Mouse (Mus musculus): ENCODE data around the gene Sucla2.
A peak's percentile ranks its signal among the peaks of the same experiment; 100 is the strongest.
"Not testable (repeated sequence)": the region's sequence is repeated elsewhere in the genome, so short reads cannot be mapped to it uniquely, and the experiment has no call there.

The Sucla2 gene

DNA sequence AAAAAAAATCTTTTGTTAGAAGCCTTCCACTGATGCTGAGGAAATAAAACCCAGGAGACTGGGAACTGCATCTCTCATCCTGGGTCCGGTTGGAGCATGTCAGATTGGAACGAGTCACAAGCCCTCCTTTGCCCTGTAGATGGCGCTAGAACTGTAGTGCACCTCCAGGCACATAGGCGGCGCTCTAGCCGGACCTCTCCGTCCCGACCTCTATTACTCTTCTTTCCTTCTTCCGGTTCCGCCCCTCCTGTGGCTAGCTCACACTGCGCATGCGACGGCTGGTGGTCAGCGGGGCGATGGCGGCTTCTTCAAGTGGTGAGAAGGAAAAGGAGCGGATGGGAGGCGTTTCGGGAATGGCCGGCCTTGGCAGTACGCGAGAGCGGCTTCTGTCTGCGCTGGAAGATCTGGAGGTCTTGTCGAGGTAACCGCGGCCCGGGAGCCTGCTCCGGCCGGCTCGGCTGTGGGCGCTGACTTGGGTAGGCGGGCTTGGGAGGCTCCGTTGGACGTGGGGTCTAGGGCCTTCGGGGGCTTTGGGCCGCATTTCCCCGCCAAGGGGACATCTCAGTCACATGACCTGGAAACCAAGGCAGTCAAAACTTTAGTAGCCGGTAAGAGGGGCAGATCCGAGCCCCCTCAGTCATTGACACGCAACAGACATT, 15.2 kb upstream of the Sucla2 start, which contains the start of gene Med4:
Med4 (plus strand) TSS at position 261 of the 659 bp plus-strand sequence.
- DNase-seq (ENCODE audit: low spot score), result peak; percentile 95

DNA sequence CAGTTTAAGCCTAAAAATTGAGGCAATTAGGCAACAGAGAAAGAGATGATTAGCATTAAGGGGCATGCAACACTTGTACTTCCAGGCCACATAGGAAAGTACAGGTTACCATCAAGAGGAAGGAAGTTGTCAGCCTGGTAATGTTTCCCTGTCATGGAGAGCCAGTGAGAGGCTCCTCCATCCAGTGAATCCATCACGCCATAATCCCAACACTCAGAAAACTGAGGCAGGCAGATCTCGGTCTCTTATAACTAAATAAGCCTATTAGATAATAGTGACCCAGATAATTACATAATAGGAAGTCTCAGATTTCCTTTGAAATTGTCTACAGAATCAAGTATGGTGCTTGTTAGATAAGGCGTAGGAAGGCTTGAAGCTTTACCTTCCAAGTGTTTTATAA, 983 bp upstream of the Sucla2 start:
- DNase-seq (ENCODE audit: low spot score), result no peak

DNA sequence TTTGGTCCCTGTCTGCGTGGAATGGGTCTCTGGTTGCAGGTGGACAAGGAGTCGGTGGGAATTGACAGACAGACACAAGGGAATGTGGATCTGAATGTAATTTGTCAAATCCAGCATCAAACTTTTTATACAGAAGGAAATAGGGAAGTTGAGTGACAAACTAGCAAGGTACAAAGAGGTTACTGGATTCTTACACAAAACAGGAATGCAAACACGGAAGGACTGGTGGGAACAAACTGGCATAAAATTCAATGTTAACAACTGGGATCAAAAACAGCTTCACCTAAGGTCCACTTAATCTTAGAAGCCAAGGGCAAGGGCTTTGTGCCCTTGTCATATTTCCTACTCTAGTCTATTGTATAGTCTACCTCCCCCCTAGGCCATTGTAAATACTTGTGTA, 3.5 kb downstream of the Sucla2 start:
- DNase-seq (ENCODE audit: low spot score), result not testable (repeated sequence)

DNA sequence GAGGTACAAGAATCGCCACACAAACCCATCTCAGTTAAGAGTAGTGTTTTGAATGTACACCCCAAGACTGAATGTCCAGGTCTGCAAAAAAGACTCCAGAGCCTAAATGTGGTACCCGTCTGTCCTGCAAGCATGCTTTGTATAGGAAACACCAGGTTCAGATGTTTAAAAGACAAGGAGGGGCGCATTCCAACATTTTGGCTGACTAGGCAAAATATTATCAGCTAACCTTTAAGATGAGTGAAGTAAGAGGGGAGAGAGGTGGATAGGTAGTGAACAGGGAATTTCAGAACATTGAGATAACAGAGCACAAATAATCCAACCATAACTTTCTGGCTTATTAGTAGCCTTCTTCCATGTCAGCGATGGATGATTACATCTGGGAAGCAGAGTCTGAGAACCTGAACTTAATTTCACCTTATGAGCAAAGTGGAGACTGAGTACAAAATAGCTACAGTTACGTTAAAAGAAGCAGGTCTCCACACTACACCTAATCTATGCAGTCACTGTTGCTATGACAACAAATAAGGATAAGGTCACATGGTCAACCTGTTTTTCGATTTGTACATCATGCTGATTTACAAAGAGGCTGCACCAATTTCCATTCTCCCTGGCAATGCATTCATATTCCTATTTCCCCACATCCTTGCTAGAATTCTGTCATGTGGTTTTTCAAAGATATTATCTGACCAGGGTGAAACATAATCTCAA, 8.8 kb downstream of the Sucla2 start:
- DNase-seq (ENCODE audit: low spot score), result no peak

DNA sequence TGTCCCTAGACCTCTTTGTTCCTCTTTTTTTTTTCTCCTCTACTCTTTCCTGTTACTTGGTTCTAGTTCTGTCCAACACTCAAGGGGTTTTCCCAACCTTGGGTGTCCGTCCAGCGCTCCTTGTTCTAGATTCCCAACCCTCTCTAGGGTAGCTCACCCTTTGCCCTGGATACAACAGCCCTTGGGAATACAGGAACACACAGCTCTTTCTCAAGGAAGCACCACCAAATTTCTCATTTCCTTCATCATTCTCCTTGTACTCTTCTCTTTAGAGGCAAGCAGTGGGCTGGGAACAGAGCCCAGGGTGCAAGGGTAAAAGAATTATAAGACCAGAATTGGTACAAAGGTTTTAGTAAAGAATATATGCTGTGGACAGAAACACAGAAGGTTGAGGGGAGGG, 10.5 kb downstream of the Sucla2 start:
- no peak for DNase-seq (ENCODE audit: low spot score)

DNA sequence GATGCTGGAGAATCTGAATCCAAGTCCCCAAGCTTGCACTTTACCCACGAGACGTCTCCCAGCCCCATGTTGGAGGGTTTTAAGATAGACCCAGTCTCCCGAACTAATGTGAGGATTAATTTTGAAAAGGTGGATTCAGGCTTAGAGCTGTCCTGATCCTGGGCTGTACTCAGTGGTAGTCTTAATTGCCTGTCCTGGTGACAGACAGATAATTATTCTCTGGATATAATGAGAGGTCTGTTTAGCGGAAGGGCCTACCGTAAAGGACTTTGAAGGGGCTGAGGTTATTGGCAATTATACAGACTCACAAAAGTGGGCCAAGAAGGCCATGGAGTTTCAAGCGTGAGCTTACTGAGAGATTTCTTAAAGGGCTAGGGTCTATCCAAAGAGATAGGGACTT, 18.7 kb downstream of the Sucla2 start:
- DNase-seq (ENCODE audit: low spot score), result no peak

DNA sequence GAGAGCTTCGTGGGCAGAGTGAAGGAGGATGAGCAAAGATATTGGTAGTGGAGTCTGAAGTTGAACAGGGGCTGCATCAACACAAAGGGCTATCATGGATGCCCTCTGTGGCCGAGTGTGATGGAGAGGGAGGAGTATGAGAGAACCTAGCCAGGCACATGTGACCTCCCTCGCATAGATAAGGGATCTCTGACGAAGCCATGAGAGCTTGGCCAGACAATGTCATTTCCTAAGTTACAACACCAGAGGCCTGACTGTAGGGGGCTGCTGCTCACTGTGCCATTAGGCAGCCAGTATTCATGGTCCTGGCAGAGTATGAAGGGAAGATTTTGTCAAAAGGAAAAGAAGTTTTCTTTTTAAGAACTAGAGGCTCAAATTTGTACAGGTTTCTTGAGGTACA, 21.9 kb downstream of the Sucla2 start:
- no peak for DNase-seq (ENCODE audit: low spot score)

DNA sequence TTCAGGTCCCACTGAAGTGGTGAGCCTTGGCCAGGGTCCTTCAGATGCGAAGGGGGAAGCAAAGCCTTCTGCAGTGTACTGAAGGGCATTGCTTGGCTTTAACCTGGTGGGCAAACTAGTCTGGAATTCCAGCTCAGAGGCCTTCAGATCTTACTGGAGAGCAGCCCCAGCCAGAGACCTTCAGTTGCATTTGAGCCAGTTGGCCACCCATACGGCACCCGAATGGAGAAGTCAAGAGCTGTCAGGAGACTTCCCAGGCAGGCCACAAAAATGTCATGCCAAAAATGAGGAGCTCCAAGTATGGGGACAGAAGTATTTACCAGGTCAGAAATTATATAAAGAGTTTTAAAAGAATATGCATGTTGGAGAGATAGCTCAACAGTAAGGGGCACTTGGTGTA, 22.9 kb downstream of the Sucla2 start, which contains the start of gene Nudt15:
Nudt15 (minus strand) TSS at position 192 of the 400 bp plus-strand sequence.
- no peak for DNase-seq (ENCODE audit: low spot score)

DNA sequence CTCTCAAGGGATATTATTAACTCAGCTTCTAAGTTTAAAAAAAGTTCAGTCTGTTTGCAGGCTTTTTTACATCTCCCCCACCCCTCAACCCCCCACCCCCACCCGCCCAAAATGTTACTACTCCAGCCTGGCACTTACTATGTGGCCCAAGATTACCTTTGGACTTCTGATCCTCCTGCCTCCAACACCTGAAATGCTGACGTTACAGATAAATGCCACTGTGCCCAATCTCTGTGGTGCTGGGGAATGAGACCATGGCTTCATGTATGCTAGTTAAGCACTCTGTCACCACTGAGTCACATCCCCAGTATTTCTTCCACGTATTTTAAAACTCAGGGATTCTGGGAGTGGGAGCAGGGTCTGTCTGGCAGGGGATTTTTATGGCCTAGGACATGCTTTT, 25.2 kb downstream of the Sucla2 start:
- no peak for DNase-seq (ENCODE audit: low spot score)

DNA sequence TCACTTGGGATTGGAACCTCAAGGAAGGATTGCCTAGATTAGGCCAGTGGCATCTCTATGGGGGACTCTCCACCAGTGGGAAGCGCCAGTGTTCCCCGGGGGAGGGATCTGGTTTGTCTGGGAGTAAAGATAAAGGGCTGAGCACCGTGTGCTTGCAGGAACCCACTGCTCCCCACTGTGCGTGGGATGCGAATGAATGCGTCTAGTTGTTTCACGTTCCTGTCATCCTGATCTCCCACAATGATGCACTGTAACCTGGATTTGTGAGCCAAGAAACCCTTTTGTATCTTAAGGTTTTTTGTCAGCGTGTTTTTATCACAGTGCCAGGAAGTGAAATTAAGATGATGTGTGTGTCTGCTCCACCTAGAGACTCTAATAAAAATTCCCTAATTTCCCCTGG, 25.6 kb downstream of the Sucla2 start:
- no peak for DNase-seq (ENCODE audit: low spot score)

DNA sequence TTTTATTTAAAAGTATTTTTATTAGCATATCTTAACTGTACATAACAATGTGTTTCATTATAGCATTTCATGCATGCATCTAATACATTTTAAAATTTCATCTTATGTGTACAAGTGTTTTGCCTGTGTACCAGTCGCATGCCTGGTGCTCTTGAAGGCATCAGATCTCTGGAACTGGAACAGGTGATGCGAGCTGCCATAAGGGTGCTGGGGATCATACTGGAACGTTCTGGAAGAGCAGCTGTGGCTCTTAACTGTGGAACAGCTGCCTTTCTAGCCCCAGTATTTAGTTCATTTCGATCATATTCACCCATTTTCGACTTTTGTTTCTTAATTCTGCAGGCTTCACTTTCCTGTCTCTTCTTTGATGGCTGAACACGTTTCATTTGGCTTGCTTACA, 26.0 kb downstream of the Sucla2 start:
- DNase-seq (ENCODE audit: low spot score), result no peak

DNA sequence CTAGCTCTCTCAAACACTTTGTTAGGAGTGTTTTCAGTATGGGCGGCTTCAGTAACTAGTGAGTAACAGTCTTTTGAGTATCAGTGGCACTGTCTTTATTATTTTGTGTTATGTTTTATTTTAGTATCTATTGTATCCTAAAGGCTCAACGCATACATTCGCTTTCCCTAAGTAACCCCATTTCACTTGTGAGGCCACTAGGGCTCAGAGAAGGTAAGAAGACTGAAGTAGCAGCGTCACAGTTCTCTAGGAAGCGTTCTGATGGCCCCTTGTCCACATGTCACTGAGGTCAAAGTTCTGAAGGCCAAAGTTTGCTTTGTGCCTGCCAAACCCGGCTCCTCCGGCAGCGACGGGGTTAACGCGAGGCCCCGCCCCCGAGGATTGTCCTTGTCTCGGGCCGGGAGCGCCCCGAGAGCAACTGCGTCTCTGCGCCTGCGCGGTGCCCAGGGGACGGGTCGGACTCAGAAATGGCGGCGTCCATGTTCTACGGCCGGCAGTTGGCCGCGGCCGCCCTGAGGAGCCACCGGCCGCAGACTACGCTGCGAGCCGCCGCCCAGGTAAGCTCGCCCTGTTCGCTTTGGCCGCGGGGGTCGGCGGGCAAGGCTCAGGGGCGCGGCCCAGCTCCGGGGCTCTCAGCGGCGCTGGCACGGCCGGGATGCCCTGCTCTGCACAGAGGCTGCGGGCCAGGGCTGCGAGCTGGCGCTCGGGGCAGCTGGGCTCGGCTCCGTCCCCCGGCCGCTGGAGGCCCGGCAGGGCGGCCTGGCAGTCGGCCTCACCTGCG, 27.4 kb downstream of the Sucla2 start:
- DNase-seq (ENCODE audit: low spot score), result peak; percentile 94

DNA sequence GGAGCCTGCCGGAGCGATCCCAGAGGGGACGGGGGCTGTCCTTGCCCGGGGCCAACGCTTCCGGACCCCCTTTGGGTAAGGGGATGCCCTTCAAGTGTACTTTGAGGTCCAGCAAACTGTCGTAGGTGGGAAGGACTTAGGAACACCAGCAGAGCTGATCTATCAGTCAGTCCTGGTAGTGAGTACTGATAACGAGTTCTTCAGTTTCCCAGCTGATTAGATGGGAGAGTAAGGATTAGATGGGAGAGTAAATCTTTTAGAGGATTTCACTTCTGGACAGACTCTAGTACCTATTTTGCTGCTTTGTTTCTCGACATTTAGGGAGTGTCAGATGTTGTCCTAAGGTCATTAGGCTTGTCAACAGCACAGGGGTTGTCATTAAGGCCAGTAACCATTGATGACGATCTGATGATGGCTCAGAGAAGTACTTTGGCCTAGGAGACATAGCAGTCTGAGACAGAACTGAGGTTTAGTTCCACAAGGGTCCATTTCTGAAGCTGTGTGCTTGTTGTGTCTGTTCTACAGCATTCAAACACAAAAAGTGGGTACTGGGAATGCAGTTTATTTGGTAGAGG, 28.1 kb downstream of the Sucla2 start:
- DNase-seq (ENCODE audit: low spot score), result no peak

DNA sequence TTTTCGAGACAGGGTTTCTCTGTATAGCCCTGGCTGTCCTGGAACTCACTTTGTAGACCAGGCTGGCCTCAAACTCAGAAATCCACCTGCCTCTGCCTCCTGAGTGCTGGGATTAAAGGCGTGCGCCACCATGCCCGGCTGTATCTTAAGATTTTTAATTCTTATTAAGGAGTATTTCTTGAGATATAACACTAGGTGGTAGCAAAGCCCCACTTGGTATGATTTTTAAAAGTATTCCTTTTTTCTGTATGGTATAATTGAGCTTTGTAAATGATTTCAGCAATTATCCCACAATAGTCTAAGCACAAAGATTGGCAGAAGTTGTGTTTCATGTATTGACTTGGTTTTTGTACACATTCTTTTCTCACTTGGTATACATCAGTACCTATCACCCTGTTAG, 44.7 kb downstream of the Sucla2 start:
- not testable (repeated sequence) for DNase-seq (ENCODE audit: low spot score)

DNA sequence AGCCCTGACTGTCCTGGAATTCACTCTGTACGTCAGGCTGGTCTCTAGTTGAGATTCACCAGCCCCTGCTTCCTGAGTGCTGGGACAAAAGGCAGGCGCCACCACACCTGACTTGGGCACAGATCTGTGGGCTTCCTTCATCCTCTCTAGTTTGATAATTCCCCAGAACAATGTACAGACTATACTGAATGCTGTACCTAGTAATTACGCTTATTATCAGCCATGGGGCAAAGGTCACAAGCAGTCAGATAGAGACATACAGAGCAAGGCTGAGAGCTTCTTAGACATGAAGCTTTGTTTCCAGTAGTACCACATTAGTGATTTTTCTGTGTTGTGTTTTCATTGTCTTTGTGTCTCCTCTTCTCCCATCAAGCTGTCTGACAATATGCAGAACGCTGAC, 46.0 kb downstream of the Sucla2 start:
- no peak for DNase-seq (ENCODE audit: low spot score)

DNA sequence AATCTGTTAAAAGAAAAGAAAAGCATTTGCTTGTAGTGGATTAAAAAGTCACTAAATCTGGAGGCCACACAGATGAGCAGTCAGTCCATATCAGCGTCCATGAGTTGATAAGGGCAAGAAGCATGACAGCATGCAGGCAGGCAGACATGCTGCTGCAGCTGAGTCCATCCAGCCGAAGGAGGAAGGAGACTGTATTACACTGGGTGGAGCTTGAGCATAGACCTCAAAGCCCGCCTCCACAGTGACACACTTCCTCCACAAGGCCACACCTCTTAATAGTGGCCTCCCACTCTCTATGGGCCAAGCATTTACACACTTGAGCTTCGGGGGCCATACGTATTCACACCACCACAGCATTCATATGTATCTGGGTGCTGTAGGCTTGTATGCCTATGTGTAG, 48.9 kb downstream of the Sucla2 start:
- DNase-seq (ENCODE audit: low spot score), result no peak

DNA sequence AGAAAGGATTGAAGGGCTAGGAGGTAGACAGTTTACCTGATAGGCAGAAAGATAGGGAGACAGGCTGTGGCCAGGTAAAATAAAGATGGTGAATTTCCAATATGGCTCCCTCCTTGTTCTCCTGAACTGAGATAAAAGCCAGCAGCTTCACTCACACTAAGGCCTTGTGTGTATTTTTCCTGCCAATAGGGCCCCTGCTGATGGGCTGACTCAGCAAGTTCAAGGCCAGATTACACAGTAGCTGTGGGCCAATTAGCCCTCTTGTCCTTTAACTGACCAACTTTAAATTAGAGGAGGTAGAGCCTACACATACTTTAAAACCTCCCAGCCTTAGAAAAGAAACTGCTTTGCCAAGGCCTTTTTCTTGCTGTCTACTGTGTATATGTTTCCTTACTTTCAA, 51.2 kb downstream of the Sucla2 start:
- no peak for DNase-seq (ENCODE audit: low spot score)

DNA sequence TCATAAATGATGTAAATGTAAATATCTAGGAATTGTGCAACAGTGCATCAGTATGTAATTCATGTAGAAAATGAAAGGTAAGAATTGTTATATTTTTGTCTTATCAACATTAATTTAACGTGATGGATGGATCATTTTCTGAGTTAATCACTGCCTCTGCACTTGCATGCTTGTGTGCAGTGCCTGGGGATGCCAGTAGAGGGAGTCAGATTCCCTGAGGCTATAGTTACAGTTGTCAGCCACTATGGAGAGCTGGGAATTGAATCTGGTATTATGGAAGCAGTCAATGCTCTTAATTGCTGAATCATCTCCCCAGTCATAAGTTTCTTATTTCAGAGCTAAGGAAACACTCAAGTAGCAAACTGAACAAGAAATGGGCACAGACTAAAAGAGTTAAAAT, 63.0 kb downstream of the Sucla2 start:
- DNase-seq (ENCODE audit: low spot score), result no peak

DNA sequence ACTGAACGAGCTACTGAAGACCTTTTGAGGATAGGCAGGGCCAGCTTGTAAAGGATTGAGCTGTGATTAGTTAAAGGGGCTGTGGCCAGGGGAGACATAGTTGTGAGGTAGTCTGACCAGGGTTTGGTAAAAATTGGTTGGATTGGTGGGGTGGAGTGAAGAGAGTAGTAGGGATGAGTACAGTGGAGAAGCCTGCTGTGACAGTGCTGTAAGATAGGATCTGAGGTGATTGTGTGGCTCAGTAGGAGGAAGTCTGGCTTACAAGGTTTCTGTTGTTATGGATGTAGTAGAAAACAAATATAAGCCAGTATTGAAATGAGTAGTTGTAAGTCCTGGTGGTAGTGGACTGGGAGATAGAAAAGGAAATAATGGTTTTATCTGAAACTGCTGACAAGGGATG, 67.0 kb downstream of the Sucla2 start:
- no peak for DNase-seq (ENCODE audit: low spot score)

DNA sequence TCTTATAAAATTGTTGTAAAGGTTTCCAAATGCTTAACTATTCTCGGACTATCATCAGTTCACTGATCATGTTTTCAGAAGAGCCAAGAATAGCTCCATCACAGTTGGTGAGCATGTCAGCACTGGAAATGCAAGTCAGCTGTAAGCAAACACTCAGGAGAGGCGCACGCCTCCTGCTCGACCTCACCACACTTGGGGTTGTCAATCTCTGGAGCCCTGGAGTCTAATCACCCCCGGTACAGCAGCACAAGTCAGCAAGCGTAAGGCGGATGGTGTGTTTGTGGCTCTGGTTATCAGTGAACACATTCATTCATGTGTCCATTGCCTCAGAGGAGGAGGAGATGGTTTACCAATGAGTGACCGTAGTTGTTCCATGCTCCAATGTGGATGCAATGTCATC, 74.6 kb downstream of the Sucla2 start:
- DNase-seq (ENCODE audit: low spot score), result no peak

DNA sequence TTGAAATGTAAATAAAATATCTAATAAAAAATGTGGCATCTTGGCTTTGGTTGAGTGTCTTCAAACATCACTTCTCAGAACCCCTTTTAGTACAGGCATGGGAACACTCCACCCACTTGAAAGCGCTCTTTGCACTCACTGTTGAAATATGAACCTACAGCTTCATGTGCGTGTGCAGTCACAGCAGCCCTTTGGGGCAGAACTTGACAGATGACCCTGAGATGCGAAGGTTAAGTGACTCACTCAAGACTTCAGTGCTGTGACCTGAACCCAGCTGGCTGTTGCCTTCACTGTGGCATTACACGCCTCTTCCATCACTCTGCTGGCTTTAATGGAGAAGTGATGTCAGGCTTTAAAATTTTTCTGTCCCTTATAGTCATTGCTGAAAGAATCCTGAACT, 82.6 kb downstream of the Sucla2 start:
- DNase-seq (ENCODE audit: low spot score), result no peak

DNA sequence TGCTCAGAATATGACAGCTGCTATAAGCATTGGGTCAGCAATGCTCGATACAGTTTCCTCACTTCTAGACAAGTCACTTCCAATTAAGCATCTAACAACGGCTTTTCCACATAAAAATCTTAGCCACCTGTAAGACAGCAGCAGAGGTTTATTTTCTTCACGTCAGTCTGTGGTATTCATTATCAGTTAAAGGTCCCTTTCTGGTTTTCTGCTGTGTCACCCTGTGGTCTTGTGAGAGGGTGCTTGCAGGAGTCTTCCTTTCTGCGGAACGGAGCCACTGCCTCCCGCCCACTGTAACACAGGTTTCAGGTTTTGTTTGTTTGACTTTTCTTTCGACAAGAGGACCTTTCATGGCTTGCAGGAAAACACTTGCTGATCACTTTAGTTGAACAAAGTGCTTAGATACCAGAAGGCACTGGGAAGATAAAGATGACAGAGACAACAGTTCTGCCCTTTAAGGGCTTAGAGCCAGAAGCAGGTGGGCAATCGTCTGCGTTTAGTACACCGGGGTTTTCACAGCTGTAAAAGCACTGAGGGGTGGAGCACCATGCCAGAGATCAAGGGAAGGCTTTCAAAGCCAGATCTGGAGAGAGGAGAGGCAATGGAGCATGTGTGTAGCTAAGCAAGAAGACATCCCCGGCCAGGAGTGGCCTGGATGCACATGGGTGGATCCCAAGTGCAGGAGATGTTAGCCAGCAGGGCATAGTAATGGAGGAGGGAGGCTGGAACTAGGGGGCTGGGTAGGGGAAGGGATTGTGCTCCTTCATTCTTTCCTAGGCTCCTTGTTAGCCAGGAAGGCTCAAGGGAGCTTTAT, 83.8 kb downstream of the Sucla2 start:
- no peak for DNase-seq (ENCODE audit: low spot score)
